Mouse (Mus musculus) heart, postnatal 0 days (tissue): ENCODE measurements around the gene Csf2ra.

Experiments
- CTCF ChIP-seq: IDR thresholded peaks from 2 replicates; pipeline ENCODE4 v1.5.1; 2016; ENCODE audit warnings: antibody characterized with exemption, control low read depth, low read depth
- EP300 ChIP-seq: IDR thresholded peaks from 2 replicates; pipeline ENCODE4 v1.6.1; 2016; ENCODE audit warnings: antibody characterized with exemption, low read depth

GRCm38 (mm10) chr19:61175756-61176324 is 52.4 kb downstream of the Csf2ra start, which contains the start of gene Gm7102:
- TF ChIP-seq CTCF (no peak), EP300 (no peak)
